Mouse (Mus musculus): ENCODE results near the gene Ncs1. TPM values are rescaled to one million over a fixed set of nuclear protein-coding genes. Genes with fewer than 3 reads are reported as not detected.

Gene Ncs1
- 29.4 and 32.1 TPM in 2 replicates for polyA plus RNA-seq (2015; fragmentation: Nextera tagmentation; extraction: Ambion mirVana)

DNA sequence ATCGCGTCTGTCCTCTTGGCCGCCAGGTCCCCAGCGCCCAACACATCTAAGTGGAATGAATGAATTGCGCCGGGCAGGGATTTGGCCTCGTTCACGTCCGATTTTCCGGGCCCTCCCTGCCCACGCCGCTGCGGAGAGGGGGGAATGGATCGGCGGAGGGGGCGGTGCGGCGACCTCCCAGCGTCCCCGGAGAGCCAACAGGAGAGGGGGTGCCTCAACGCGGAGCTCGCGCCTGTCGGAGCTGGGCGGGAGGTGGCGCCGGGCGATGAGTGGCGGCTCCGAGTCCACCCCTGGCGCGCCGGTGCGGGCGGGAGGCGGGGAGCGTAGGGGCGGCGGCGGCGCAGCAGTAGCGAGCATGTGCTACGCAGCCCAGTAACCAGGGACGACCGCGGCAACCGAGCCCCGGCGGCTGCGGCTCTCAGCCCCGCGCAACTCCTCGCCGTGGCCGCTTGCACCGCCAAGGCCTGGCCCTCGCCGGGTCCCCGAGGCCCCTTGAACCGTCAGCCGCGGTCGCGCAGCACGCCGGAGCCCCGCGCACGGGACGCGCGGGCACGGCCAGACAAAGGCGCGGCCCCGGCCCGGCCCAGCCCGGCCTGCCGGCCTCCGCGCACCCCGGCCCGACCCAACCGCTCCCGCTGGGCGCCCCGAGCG, at the start of gene Ncs1:
Ncs1 (plus strand) TSS at position 333 of the 651 bp plus-strand sequence.
- H3K4me1 ChIP-seq (ENCODE audit: control insufficient read depth, insufficient read depth, low read length), result peaks cover 40% of the 10 kb centered on the region
- 0% methylated on average over 88 of the region's 89 CpGs for WGBS
- peaks cover 2% of the 10 kb centered on the region; the same call in 1 of the 2 replicates for H3K27me3 ChIP-seq (ENCODE audit: control insufficient read depth, insufficient read depth, low read length)
- peak within 1 kb of the TSS; percentile 88 for H3K4me3 ChIP-seq (ENCODE audit: low read length)
- peak within 1 kb of the TSS; percentile 92 for H3K4me2 ChIP-seq (ENCODE audit: low read depth, low read length)
- peak; percentile 85 for ATAC-seq (replicated peaks; ENCODE audit: extremely low read depth, insufficient read depth, low FRiP score)
- H3K9ac ChIP-seq (ENCODE audit: low read length), result peak within 1 kb of the TSS; percentile 88
- H3K9me3 ChIP-seq (replicated peaks; ENCODE audit: control insufficient read depth, low read length), result no peaks in the 10 kb centered on the region
- H3K36me3 ChIP-seq (ENCODE audit: control insufficient read depth, insufficient read depth), result no peaks in the 10 kb centered on the region
- H3K27ac ChIP-seq (ENCODE audit: low read length), result peak within 1 kb of the TSS; percentile 82

DNA sequence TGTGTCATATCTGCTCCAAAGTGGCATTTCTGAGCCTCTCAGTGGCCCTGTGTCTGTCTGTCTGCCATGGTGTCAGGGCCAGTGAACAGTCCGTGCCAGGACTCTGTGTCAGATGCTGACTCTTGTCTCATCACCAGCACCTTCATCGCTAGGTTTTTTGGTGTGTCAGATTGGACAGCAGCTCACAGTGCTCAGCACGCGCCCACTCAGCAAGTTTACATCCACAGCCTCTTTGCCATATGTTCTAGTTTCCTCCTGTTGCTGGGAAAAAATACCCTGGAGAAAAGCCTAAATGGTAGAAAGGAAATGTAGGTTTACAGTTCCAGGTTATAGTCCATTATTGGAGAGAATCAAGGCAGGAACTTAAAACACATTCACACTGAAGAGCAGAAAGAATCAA, 47.0 kb upstream of the Ncs1 start:
- Histone ChIP-seq H3K4me1 (ENCODE audit: control insufficient read depth, insufficient read depth, low read length) (peaks cover 41% of the 10 kb centered on the region), H3K9ac (ENCODE audit: low read length) (no peak overlapping the region), H3K4me3 (ENCODE audit: low read length) (no peak overlapping the region), H3K4me2 (ENCODE audit: low read depth, low read length) (no peak overlapping the region), H3K27me3 (ENCODE audit: control insufficient read depth, insufficient read depth, low read length) (no peaks in the 10 kb centered on the region), H3K27ac (ENCODE audit: low read length) (peak overlapping the region; percentile 85), H3K36me3 (ENCODE audit: control insufficient read depth, insufficient read depth) (0 out of 2 replicates have a peak, but pooled peaks cover 8% of the 10 kb centered on the region), H3K9me3 (replicated peaks; ENCODE audit: control insufficient read depth, low read length) (no peaks in the 10 kb centered on the region)
- no peak for ATAC-seq (replicated peaks; ENCODE audit: extremely low read depth, insufficient read depth, low FRiP score)
- WGBS, result 52% methylated on average over 4 of the region's 4 CpGs

DNA sequence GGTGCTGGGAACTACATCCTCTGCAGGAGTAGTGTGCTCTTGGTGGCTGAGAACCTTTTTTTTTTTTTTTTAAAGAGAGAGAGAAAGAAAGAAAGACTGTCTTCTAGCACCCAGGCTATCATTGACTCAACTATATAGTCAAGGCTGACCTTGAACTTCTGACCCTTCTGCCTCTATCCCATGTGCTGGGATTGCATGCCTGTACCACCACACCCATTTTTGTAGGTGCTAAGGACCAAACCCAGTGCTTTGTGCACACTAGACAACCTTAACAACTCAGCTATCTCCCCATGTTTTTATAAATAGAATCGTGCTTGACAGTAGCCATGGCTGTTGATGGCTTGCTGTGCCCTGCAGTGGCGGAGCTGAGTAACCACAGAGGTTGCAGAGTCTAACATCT, 45.6 kb upstream of the Ncs1 start:
- 53% methylated on average over 2 of the region's 2 CpGs for WGBS
- no peaks in the 10 kb centered on the region for H3K27me3 ChIP-seq (ENCODE audit: control insufficient read depth, insufficient read depth, low read length)
- no peak for ATAC-seq (replicated peaks; ENCODE audit: extremely low read depth, insufficient read depth, low FRiP score)
- no peak overlapping the region for H3K4me3 ChIP-seq (ENCODE audit: low read length)
- peaks cover 52% of the 10 kb centered on the region for H3K4me1 ChIP-seq (ENCODE audit: control insufficient read depth, insufficient read depth, low read length)
- H3K27ac ChIP-seq (ENCODE audit: low read length), result peak overlapping the region; percentile 75
- no peak overlapping the region for H3K9ac ChIP-seq (ENCODE audit: low read length)
- no peak overlapping the region for H3K4me2 ChIP-seq (ENCODE audit: low read depth, low read length)
- H3K9me3 ChIP-seq (replicated peaks; ENCODE audit: control insufficient read depth, low read length), result no peaks in the 10 kb centered on the region
- H3K36me3 ChIP-seq (ENCODE audit: control insufficient read depth, insufficient read depth), result 0 out of 2 replicates have a peak, but pooled peaks cover 6% of the 10 kb centered on the region

DNA sequence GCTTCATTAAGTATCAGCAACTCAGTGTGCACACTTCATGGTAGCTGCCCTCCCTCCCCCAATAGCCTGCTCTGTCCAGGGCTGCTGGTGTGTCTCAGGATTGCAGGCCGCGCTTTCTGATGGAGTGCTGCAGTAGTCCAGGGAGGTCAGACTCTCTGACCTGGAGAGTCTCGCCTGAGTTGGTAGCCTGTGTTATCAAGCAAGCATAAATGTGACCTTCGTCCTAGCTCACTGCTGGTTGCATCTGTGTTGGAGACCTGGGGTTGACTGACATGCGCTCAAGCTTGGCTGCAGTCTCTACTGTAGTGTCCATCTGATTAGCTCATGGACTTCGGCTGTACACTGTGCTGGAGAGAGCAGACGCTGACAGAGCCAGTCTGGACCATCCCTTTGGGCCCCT, 43.8 kb upstream of the Ncs1 start:
- Histone ChIP-seq H3K36me3 (ENCODE audit: control insufficient read depth, insufficient read depth) (0 out of 2 replicates have a peak, but pooled peaks cover 2% of the 10 kb centered on the region), H3K27ac (ENCODE audit: low read length) (peak overlapping the region; percentile 77), H3K4me1 (ENCODE audit: control insufficient read depth, insufficient read depth, low read length) (peaks cover 57% of the 10 kb centered on the region), H3K4me2 (ENCODE audit: low read depth, low read length) (no peak overlapping the region), H3K9me3 (replicated peaks; ENCODE audit: control insufficient read depth, low read length) (no peaks in the 10 kb centered on the region), H3K9ac (ENCODE audit: low read length) (no peak overlapping the region), H3K27me3 (ENCODE audit: control insufficient read depth, insufficient read depth, low read length) (no peaks in the 10 kb centered on the region), H3K4me3 (ENCODE audit: low read length) (no peak overlapping the region)
- WGBS, result 53% methylated on average over 7 of the region's 7 CpGs
- ATAC-seq (replicated peaks; ENCODE audit: extremely low read depth, insufficient read depth, low FRiP score), result no peak

DNA sequence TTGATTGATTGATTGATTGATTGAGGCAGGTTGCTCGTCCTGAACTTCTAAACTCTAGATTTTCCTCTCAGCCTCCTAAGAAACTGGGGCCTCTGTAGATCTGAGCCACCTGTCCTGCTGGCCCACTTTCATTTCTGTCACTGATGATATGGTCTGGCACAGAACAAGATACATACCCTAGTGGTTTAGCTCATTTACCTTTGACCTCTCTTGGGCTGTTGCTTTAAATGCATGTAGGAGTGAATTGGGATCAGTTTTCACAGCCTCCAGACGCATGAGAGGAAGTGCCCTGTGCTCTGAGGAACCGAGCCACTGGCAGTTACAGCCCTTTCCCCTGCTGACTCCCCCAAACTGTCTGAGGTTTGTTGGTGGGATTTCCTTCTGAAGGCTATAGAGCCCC, 43.3 kb upstream of the Ncs1 start:
- Histone ChIP-seq H3K4me1 (ENCODE audit: control insufficient read depth, insufficient read depth, low read length) (peaks cover 62% of the 10 kb centered on the region), H3K4me3 (ENCODE audit: low read length) (no peak overlapping the region), H3K9ac (ENCODE audit: low read length) (no peak overlapping the region), H3K36me3 (ENCODE audit: control insufficient read depth, insufficient read depth) (0 out of 2 replicates have a peak, but pooled peaks cover 2% of the 10 kb centered on the region), H3K4me2 (ENCODE audit: low read depth, low read length) (no peak overlapping the region), H3K27me3 (ENCODE audit: control insufficient read depth, insufficient read depth, low read length) (no peaks in the 10 kb centered on the region), H3K27ac (ENCODE audit: low read length) (peak overlapping the region; percentile 77), H3K9me3 (replicated peaks; ENCODE audit: control insufficient read depth, low read length) (no peaks in the 10 kb centered on the region)
- WGBS, result 50% methylated on average over 3 of the region's 3 CpGs
- no peak for ATAC-seq (replicated peaks; ENCODE audit: extremely low read depth, insufficient read depth, low FRiP score)

DNA sequence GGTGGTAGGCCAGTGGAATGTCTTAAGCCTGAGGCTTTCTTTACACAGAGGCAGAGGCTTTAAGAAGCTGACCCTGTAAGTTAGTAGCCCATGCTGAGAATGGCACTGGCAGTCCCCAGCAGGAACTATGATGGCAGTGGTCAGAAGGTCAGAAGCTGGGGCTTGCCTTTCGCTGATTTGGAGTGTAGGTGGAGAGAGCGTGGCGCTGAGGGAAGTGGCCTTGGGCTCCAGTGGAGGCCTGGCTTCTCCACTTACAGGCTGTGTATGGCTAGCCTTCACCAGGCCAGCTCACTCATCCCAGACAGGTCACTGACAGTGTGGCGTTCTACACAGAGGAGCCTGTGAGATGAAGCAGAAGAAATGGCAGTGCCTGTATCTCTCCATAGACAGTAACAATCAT, 42.7 kb upstream of the Ncs1 start:
- Histone ChIP-seq H3K36me3 (ENCODE audit: control insufficient read depth, insufficient read depth) (0 out of 2 replicates have a peak, but pooled peaks cover 2% of the 10 kb centered on the region), H3K27me3 (ENCODE audit: control insufficient read depth, insufficient read depth, low read length) (no peaks in the 10 kb centered on the region), H3K27ac (ENCODE audit: low read length) (no peak overlapping the region), H3K4me2 (ENCODE audit: low read depth, low read length) (no peak overlapping the region), H3K4me3 (ENCODE audit: low read length) (no peak overlapping the region), H3K4me1 (ENCODE audit: control insufficient read depth, insufficient read depth, low read length) (peaks cover 65% of the 10 kb centered on the region), H3K9ac (ENCODE audit: low read length) (no peak overlapping the region), H3K9me3 (replicated peaks; ENCODE audit: control insufficient read depth, low read length) (no peaks in the 10 kb centered on the region)
- 71% methylated on average over 4 of the region's 4 CpGs for WGBS
- no peak for ATAC-seq (replicated peaks; ENCODE audit: extremely low read depth, insufficient read depth, low FRiP score)

DNA sequence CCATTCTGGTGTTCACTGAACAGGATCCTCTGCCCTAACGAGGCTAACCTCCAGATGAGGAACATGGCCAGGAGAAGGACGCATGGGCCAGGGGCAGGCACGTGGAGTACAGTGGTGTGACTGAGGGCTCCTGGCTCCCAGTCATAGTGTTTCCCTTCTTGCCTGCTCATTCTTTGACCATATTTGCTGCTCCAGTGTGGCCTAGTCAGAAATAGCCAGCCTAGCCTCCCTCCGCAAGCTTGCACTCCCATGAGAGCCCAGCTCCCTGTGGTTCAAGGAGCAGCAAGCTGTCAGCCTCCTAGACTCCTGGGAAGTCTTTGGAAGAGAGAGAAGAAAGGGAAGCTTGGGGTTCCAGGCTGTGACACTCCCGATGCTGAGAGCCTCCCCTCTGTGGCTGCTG, 40.9 kb upstream of the Ncs1 start:
- Histone ChIP-seq H3K36me3 (ENCODE audit: control insufficient read depth, insufficient read depth) (0 out of 2 replicates have a peak, but pooled peaks cover 2% of the 10 kb centered on the region), H3K27ac (ENCODE audit: low read length) (peak overlapping the region; percentile 48), H3K9me3 (replicated peaks; ENCODE audit: control insufficient read depth, low read length) (no peaks in the 10 kb centered on the region), H3K9ac (ENCODE audit: low read length) (peak overlapping the region; percentile 24; the same call in 1 of the 2 replicates), H3K4me2 (ENCODE audit: low read depth, low read length) (no peak overlapping the region), H3K27me3 (ENCODE audit: control insufficient read depth, insufficient read depth, low read length) (no peaks in the 10 kb centered on the region), H3K4me1 (ENCODE audit: control insufficient read depth, insufficient read depth, low read length) (peaks cover 74% of the 10 kb centered on the region), H3K4me3 (ENCODE audit: low read length) (no peak overlapping the region)
- 59% methylated on average over 5 of the region's 5 CpGs for WGBS
- ATAC-seq (replicated peaks; ENCODE audit: extremely low read depth, insufficient read depth, low FRiP score), result no peak

GRCm38 (mm10) chr2:31206211-31206610, 39.4 kb upstream of the Ncs1 start:
- Histone ChIP-seq H3K4me1 (ENCODE audit: control insufficient read depth, insufficient read depth, low read length) (peaks cover 72% of the 10 kb centered on the region), H3K4me2 (ENCODE audit: low read depth, low read length) (no peak overlapping the region), H3K9ac (ENCODE audit: low read length) (peak overlapping the region; percentile 30; the same call in 1 of the 2 replicates), H3K36me3 (ENCODE audit: control insufficient read depth, insufficient read depth) (0 out of 2 replicates have a peak, but pooled peaks cover 2% of the 10 kb centered on the region), H3K9me3 (replicated peaks; ENCODE audit: control insufficient read depth, low read length) (no peaks in the 10 kb centered on the region), H3K27me3 (ENCODE audit: control insufficient read depth, insufficient read depth, low read length) (no peaks in the 10 kb centered on the region), H3K27ac (ENCODE audit: low read length) (no peak overlapping the region; the same call in 1 of the 2 replicates), H3K4me3 (ENCODE audit: low read length) (no peak overlapping the region)
- ATAC-seq (replicated peaks; ENCODE audit: extremely low read depth, insufficient read depth, low FRiP score), result no peak
- WGBS, result 69% methylated on average over 4 of the region's 4 CpGs

DNA sequence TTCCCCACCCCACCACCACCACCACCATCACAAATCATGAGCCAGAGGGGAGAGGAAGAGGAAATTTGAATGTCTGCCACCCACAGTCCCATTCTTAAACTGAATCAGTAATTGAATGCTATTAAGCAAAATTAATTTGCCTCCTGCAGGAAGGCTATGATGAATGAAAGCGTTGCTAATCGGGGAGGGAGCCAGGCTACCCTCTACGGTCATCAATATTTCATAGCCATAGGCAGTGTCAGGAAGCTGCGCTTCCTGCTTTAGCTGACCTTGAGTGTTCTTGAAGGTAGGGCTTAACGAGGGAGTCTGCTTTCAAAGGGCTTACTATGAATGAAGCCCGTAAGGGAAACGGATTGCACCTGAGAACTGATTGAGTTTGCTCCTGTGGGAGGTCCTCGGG, 38.7 kb upstream of the Ncs1 start:
- peak overlapping the region; percentile 42; the same call in 1 of the 2 replicates for H3K9ac ChIP-seq (ENCODE audit: low read length)
- no peak for ATAC-seq (replicated peaks; ENCODE audit: extremely low read depth, insufficient read depth, low FRiP score)

More for the DNA sequence above, 38.7 kb upstream of the Ncs1 start:
- Histone ChIP-seq H3K4me1 (ENCODE audit: control insufficient read depth, insufficient read depth, low read length) (peaks cover 72% of the 10 kb centered on the region), H3K27me3 (ENCODE audit: control insufficient read depth, insufficient read depth, low read length) (no peaks in the 10 kb centered on the region), H3K4me3 (ENCODE audit: low read length) (no peak overlapping the region), H3K4me2 (ENCODE audit: low read depth, low read length) (no peak overlapping the region), H3K9me3 (replicated peaks; ENCODE audit: control insufficient read depth, low read length) (no peaks in the 10 kb centered on the region), H3K36me3 (ENCODE audit: control insufficient read depth, insufficient read depth) (0 out of 2 replicates have a peak, but pooled peaks cover 2% of the 10 kb centered on the region), H3K27ac (ENCODE audit: low read length) (peak overlapping the region; percentile 96)
- WGBS, result 62% methylated on average over 8 of the region's 8 CpGs
